Mouse (Mus musculus) skeletal muscle tissue, adult 2 months (tissue): ENCODE measurements around the gene Islr2.

Experiments
- DNase-seq: peaks from one replicate; pipeline ENCODE4 v3.0.0-alpha.2; 2012; ENCODE audit warnings: low read depth, low spot score

Gene Islr2

DNA sequence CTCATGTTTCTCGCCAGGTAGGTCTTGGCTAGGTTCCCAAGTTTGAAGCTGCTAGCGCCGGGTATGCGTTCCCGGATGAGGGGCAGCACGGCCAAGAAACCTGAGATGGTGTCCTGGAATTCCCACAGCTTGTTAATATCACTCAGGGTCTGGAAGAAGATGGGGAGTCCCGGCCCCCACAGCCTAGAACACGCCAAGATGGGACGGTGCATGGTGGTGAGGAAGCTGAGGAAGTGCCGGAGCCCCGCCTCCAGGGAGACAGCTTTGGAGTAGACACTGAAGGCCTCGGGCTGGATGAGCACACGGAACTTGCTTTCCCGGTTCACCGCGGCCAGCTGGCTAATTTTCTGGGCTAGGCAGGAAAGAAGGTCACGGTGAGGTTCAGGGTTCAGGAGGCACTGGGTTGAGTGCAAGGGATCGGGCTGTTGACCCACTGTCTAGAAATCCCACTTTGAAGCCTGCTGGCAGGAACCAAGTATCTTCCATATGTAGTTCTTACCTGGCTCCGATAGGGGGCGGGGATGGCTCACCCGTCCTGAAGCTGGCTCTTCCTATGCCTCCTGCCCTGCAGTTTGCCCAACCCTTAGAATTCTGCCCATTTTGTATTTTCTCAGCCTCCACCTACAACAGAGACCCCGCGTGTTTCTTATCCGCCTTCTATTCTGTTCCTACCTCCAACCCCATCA is 16.2 kb upstream of the Islr2 start:
- DNase-seq: no peak

DNA sequence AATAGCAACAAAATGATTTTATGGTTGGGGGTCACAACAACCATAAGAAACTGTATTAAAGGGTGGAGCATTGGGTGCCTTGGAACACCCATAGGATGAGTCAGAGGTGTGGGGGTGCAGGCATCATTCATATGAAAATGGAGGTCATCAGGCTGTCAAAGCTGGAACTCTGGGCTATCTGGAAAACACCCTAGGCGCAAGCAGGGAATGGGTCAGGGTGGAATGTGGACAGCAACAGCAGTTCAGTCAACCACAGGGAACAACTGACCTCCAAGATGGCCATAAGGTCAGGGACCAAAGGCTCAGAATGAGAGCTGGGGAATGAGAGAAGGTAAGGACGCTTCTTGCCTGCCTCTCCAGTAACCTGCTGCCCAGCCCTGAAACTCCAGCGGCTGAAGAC is 14.4 kb upstream of the Islr2 start:
- DNase-seq: no peak

DNA sequence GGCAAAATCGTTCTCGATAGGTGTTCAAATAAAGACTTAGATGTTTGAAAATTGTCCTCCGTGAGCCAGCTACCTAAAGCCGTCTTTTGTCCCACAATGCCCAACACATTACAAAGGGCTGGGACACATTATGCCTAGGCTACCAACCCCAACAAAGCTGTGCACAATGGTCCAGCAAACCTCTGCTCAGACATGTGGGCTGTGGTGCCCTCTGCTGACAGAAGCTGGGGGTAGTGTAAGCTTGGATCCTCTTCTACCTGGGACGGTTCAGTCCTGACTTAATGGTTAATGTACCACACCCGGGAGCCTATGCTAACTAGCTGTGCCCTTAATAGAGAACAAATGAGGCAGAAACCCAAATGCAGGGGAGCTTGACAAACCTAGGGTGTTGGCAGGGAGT is 12.3 kb upstream of the Islr2 start:
- no peak for DNase-seq

DNA sequence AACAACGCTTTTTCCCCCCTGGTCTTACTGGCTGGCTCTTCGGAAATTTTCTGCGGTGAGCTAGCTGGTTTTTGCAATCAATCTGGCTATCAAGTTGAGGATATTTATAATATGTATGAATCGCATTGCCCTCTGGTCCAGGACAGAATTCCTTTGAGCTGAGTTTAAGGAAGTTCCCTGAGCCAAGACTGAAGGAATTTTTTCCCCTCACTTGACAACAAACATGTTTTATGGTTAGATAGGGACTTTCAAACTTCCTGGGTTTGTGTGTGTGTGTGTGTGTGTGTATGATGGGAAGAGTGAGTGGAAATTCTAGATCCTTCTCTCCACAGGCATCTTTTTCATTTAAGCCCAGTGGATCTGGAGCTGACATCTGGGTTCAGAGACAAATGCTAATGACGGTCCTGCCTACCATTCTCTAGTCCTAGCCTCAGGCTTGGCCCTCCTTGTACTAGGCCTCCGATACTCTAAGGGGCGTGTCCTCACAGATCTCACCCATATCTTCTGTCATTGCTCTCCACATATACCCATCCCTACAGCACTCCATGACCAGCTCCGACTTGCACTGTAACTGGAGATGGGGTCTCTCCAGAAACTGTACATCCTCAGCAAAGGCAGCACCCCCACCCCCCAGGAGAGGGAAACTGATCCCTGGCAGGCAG is 10.5 kb upstream of the Islr2 start:
- DNase-seq: no peak

DNA sequence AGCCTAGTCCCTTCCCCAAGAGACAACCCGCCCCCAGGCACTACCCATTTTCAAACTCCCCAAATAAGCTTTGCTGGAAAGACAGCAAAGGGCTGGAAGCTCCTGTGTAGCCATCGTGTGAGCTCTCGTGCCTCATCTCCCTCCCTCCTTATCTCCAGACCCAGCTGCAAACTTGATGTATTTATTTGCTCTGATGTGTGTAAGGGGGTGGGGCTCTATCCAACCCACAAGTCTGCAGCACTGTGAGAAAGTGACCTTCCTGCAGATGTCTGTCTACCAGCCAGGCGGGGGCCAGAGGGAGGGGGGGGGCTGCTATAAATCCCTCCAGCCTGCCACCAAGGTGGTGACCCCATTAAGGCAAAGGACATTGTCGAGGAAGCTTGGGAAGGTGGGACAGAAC is 9.7 kb upstream of the Islr2 start:
- no peak for DNase-seq

- DNase-seq: no peak
Measured at GRCm38 (mm10) chr9:58213377-58213776, 9.3 kb upstream of the Islr2 start.

DNA sequence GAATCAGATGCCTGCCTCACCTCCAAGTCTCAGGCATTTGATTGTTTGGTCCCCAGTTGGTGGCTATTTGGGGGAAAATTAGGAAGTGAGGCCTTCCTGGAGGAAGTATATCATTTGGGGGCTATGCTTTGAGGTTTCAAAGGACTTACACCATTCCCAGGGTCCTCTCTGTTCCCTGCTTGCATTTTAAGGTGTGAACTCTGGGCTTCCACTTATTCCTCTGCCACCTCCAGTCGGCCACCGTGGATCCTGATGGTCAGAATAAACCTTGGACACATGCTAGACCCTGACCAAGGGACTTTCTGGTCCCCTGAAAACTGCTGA is 6.1 kb upstream of the Islr2 start:
- DNase-seq: no peak

DNA sequence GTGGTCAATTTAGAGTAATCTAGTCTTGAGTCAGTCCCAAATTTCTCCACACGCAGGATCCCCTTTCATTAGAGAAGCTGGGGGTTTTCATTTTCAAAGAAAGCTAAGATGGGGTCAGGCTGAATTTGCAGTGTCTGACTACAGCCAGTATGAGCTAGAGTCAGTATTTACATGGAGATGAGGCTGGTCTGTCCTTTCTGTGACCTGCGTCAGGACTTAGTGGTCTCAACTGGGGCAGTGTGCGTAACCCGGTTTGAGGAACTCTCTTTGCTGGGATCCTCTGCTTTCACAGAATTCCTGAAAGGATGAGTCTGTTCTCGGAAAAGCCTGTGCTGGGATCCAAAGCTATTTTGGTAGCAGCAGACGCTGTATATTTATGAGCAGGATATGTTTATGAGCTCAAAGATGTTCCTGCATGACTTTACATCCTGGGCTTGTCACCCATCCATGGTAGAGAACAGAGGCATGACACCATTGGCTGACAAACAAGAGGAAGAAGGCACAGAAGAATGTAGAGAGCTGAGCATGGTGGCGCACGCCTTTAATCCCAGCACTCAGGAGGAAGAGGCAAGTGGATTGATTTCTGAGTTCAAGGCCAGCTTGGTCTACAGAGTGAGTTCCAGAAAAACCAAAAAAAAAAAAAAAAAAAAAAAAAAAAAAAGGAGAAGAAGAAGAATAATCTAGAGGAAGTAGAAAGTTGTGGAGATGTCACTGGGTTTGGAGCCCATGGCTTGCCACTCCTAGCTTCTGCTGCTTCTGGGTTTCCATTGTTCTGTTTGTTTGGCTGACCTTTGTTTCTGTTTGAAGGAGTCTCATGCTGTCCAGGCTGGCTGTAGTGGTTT is 5.6 kb upstream of the Islr2 start:
- no peak for DNase-seq

GRCm38 (mm10) chr9:58206013-58206412 is 1.9 kb upstream of the Islr2 start:
- DNase-seq: no peak

DNA sequence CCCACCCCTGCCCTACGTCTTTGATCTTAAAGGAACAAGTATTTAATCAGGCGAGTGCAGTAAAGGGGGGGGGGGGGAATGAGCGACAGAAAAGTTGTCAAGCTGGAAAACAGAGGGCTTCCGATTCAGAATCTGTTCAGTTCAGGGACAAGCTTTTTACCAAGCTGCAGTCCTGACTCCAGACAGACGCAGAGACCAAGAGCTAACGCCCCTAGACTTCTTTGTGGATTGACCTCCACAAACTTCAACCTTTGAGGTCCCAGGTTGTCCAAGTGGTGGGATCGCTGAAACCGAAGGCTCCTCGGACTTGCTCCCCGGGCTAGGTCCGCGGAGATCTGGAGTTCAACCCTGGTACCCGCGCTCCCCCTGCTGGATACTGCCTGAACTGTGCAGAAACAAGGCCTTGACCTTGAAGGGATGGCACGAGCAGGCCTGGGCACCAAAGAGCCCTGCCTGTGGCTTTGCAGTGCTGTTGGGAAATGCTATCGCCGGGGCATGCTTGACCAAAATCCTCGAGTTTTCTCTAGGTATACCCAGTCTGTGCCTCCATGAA is 405 bp upstream of the Islr2 start:
- peak; percentile 82 for DNase-seq

DNA sequence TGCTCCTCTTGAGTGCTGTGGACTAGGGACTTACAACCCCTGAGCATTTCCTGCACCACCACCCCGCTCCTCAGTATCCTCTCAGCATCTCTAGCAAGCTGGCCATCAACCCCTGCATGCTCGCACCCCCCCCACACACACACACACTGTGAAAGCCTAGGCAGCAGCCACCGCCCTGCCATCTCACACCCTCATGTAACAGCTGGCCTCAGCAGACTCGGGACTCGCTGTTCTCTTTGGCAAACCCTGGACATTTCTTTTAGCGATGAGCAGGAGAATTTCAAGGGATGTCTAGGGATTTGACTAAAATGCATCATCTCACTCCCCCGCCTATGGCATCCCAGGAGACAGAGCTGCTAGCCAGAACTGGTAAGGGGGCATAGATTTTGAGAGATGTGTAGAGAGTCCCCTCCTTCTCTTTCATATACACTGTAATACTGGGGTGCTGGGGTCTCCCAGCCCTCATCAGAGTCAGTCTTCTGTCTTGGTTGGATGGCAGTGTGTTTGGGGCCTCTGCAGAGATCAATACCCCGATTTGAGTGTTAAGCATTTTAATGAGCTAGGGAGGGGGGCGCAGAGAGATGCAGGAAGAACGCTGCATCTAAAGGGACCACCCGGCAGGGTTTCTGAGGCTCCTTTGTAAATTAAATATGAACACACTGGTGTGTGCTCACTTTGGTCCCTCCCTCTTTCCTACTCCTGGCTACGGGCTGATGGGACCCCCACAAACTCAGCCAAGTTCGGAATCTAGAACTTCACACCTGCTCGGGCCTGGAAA is 1.3 kb downstream of the Islr2 start:
- peak; percentile 54 for DNase-seq

- no peak for DNase-seq
Measured at GRCm38 (mm10) chr9:58201861-58202549, 2.1 kb downstream of the Islr2 start.

DNA sequence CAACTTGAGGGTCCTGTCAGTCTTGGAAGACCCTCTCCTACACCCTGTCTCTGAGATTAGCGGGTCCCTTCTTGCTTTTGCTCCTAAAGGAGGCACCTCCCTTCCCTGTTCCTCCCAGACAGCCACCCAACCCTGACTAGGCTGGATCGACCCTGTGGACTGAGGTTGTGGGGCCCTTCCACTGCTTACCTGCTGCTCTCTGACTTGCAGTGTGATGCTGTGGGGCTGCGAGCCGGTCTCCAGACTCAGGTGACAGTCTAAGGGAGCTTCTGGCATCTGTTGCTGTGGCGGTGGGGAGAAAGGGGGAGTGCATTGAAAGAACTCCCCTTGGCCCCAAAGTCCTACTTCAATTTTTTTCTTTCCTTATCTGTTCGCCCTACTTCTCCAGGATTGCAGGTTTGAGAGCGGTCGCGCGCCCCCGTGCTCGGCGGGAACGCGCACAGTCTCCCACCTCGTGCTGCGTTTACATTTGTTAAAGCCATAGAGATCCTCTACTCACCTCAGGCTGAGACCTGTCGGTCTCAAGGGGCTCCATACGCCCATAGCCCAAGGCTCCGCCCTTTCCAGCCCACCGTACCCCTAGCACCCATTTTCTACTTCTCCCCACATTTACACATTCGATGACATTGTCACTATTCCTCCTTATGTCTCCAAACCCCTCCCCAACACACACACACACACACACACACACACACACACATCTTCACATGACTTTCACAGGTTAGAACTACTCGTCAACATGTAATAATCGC is 2.9 kb downstream of the Islr2 start:
- no peak for DNase-seq

- DNase-seq: no peak
Measured at GRCm38 (mm10) chr9:58200270-58201090, 3.6 kb downstream of the Islr2 start.

- no peak for DNase-seq
Measured at GRCm38 (mm10) chr9:58199381-58200269, 4.5 kb downstream of the Islr2 start.

GRCm38 (mm10) chr9:58198801-58199371 is 5.2 kb downstream of the Islr2 start:
- DNase-seq: no peak

GRCm38 (mm10) chr9:58197781-58198701 is 6.1 kb downstream of the Islr2 start:
- no peak for DNase-seq
